Mouse (Mus musculus) midbrain, embryonic 14.5 days (tissue): Measurements from ENCODE around the gene Gabrb1. TPM values are rescaled to one million over a fixed set of nuclear protein-coding genes. Genes with fewer than 3 reads are reported as not detected.

Experiments
- ATAC-seq: fragments of 200-750 bp; cut with Nextera tagmentation; 2 replicates; pipeline ENCODE4 v1.8.0; 2017; ENCODE audit warnings: moderate number of reproducible peaks, moderate library complexity; ENCODE audit not compliant: low FRiP score, low TSS enrichment
- DNase-seq: peaks from one replicate; pipeline ENCODE4 v3.0.0-alpha.2; 2015
- H3K27ac ChIP-seq: fragments of 300-500 bp; sonication (generic); replicated peaks from 2 replicates; pipeline ENCODE4 v1.5.1; 2014; ENCODE audit warnings: mild to moderate bottlenecking, low read depth, low read length, moderate library complexity
- H3K27me3 ChIP-seq: fragments of 300-500 bp; sonication (generic); 2 replicates; pipeline ENCODE4 v1.6.1; 2014; ENCODE audit warnings: low read length, control low read depth, mixed read lengths; ENCODE audit not compliant: control insufficient read depth, insufficient read depth
- H3K36me3 ChIP-seq: fragments of 300-500 bp; sonication (generic); 2 replicates; pipeline ENCODE4 v1.6.1; 2014; ENCODE audit warnings: low read length, control low read depth; ENCODE audit not compliant: control insufficient read depth, insufficient read depth
- H3K4me1 ChIP-seq: fragments of 300-500 bp; sonication (generic); 2 replicates; pipeline ENCODE4 v1.6.1; 2014; ENCODE audit warnings: mild to moderate bottlenecking, antibody characterized with exemption, low read length, control low read depth; ENCODE audit not compliant: control insufficient read depth, insufficient read depth
- H3K4me2 ChIP-seq: fragments of 300-500 bp; sonication (generic); 2 replicates; pipeline ENCODE4 v1.6.1; 2014; ENCODE audit warnings: mild to moderate bottlenecking, low read length, moderate library complexity
- H3K4me3 ChIP-seq: fragments of 300-500 bp; sonication (generic); replicated peaks from 2 replicates; pipeline ENCODE4 v1.5.1; 2014; ENCODE audit warnings: low read depth, low read length
- H3K9ac ChIP-seq: fragments of 300-500 bp; sonication (generic); replicated peaks from 2 replicates; pipeline ENCODE4 v1.6.1; 2014; ENCODE audit warnings: mild to moderate bottlenecking, low read length, moderate library complexity
- H3K9me3 ChIP-seq: fragments of 300-500 bp; sonication (generic); 2 replicates; pipeline ENCODE4 v1.6.1; 2016; ENCODE audit warnings: low read length, control low read depth, mixed read lengths; ENCODE audit not compliant: control insufficient read depth
- WGBS: fragments of 180-500 bp; shearing (Covaris S2); extraction: QIAGEN DNeasy Blood & Tissue Kit; methylation state at CpG from one replicate; pipeline ENCODE4 v1.1.7; 2014; 5-methylcytosine and 5-hydroxymethylcytosine counted together
- polyA plus RNA-seq: library from polyadenylated mRNA; unstranded; fragments of >200 nt; fragmentation: Nextera tagmentation; extraction: Ambion mirVana; gene quantifications from 2 replicates; pipeline ENCODE4 v1.2.1, GENCODE M21; 2014

Gene Gabrb1
- polyA plus RNA-seq, 1 experiment from 2014 or later, result 18.8 TPM

- H3K4me3 ChIP-seq, result peak within 1 kb of the TSS; percentile 61
- no peak within 1 kb of the TSS for H3K27ac ChIP-seq
- WGBS, result 2% methylated on average over 15 of the region's 15 CpGs
- no peaks in the 10 kb centered on the region for H3K9me3 ChIP-seq
- peaks cover 9% of the 10 kb centered on the region; the same call in 1 of the 2 replicates for H3K27me3 ChIP-seq
- H3K36me3 ChIP-seq, result no peaks in the 10 kb centered on the region
- peaks cover 5% of the 10 kb centered on the region; the same call in 1 of the 2 replicates for H3K4me1 ChIP-seq
- DNase-seq (no peak), ATAC-seq (peak; percentile 34; the same call in 1 of the 2 replicates)
- peak within 1 kb of the TSS; percentile 99 for H3K4me2 ChIP-seq
- H3K9ac ChIP-seq, result peak within 1 kb of the TSS; percentile 62
These were observed 193 bp downstream of the Gabrb1 start, which contains the start of gene Gabra4 for GRCm38 (mm10) chr5:71658115-71658497. TSS of gene Gabra4 (minus strand) at chr5:71658308.

DNA sequence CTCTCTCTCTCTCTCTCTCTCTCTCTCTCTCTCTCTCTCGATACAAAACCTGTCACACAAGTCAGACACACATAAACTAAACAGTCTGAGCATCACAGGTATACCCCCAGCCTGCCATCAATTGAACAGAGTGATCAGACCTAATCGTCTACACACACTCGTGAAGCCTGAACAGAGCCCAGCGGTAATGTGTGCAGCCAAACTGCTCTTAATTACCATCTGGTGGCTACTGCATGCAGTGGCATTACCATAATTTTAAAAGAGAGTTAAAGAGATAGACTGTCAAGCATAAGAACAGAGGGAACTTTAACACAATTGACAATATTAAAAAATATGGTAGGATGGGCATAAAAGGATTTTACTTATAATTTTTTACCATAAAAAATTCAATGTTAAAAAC is 7.7 kb downstream of the Gabrb1 start:
- no peak overlapping the region for H3K9ac ChIP-seq
- DNase-seq (peak; percentile 9), ATAC-seq (no peak)
- H3K4me2 ChIP-seq, result no peak overlapping the region
- no peak overlapping the region for H3K4me3 ChIP-seq
- no peak overlapping the region for H3K27ac ChIP-seq
- no peaks in the 10 kb centered on the region for H3K4me1 ChIP-seq
- 40% methylated on average over 4 of the region's 4 CpGs for WGBS
- H3K36me3 ChIP-seq, result no peaks in the 10 kb centered on the region
- H3K9me3 ChIP-seq, result no peaks in the 10 kb centered on the region
- no peaks in the 10 kb centered on the region for H3K27me3 ChIP-seq

GRCm38 (mm10) chr5:71699696-71700467 is 42.0 kb downstream of the Gabrb1 start:
- Histone ChIP-seq H3K4me1 (0 out of 2 replicates have a peak, but pooled peaks cover 4% of the 10 kb centered on the region), H3K27ac (no peak overlapping the region), H3K9ac (peak overlapping the region; percentile 54; the same call in 1 of the 2 replicates), H3K27me3 (no peaks in the 10 kb centered on the region), H3K4me3 (peak overlapping the region; percentile 53), H3K9me3 (no peaks in the 10 kb centered on the region), H3K36me3 (no peaks in the 10 kb centered on the region), H3K4me2 (peak overlapping the region; percentile 91)
- DNase-seq (peak; percentile 90), ATAC-seq (no peak)
- WGBS, result under 1% methylated on average over 19 of the region's 19 CpGs

- Histone ChIP-seq H3K27me3 (no peaks in the 10 kb centered on the region), H3K4me3 (peak overlapping the region; percentile 53), H3K4me2 (peak overlapping the region; percentile 91), H3K9me3 (no peaks in the 10 kb centered on the region), H3K36me3 (no peaks in the 10 kb centered on the region), H3K9ac (peak overlapping the region; percentile 54; the same call in 1 of the 2 replicates), H3K27ac (peak overlapping the region; percentile 32; the same call in 1 of the 2 replicates), H3K4me1 (0 out of 2 replicates have a peak, but pooled peaks cover 4% of the 10 kb centered on the region)
- ATAC-seq (peak; percentile 91), DNase-seq (peak; percentile 81)
- WGBS, result under 1% methylated on average over 46 of the region's 46 CpGs
These were observed 42.8 kb downstream of the Gabrb1 start for GRCm38 (mm10) chr5:71700468-71701272.

GRCm38 (mm10) chr5:71701273-71701614 is 43.3 kb downstream of the Gabrb1 start:
- peak overlapping the region; percentile 53 for H3K4me3 ChIP-seq
- ATAC-seq (peak; percentile 73; the same call in 1 of the 2 replicates), DNase-seq (no peak)
- H3K9me3 ChIP-seq, result no peaks in the 10 kb centered on the region
- WGBS, result 2% methylated on average over 6 of the region's 6 CpGs
- no peak overlapping the region for H3K27ac ChIP-seq
- H3K36me3 ChIP-seq, result no peaks in the 10 kb centered on the region
- H3K4me2 ChIP-seq, result peak overlapping the region; percentile 91
- H3K27me3 ChIP-seq, result no peaks in the 10 kb centered on the region
- 0 out of 2 replicates have a peak, but pooled peaks cover 4% of the 10 kb centered on the region for H3K4me1 ChIP-seq
- peak overlapping the region; percentile 54; the same call in 1 of the 2 replicates for H3K9ac ChIP-seq

DNA sequence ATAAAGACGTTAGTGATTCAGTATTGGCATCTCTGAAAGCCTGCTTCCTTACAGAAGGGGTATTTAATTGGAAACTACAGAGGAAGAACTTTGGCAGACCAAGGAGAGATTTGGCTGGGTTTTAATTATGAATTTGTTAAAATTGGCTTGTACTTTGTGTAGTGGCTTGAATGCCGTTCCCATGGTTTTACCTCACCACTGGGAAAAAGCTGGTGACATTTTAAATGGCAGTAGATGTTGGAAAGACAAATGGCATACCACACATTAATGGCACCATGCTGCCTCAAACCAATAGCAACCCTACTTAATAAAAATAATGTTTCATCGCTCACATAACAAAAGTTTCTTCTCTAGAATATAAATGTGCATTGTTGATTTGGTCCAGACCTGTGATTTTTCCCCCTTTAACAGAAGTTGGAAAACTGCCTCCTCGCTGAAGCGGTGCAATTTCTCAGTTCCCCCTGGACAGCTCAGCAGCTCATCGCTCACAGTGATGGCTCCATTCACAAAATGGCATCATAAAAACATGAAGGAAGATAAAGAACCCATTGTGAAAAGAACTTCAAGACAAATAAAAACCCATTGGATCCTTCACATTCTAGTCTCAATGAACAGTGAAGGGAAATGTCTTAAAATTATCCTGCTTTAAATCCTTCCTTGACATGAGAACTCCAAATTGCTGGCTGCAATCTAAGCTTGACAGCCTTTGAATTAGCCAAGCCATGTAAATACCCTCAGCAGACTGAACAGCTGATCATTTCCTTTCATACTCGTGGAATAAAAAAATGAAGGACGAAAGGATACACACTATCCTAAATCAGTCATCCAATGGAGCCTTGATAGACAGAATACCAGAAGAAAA is 75.2 kb downstream of the Gabrb1 start:
- Histone ChIP-seq H3K4me2 (no peak overlapping the region), H3K4me1 (no peaks in the 10 kb centered on the region), H3K9ac (no peak overlapping the region), H3K27me3 (no peaks in the 10 kb centered on the region), H3K27ac (no peak overlapping the region), H3K36me3 (no peaks in the 10 kb centered on the region), H3K4me3 (no peak overlapping the region), H3K9me3 (no peaks in the 10 kb centered on the region)
- WGBS, result 83% methylated on average over 8 of the region's 8 CpGs
- ATAC-seq (no peak), DNase-seq (no peak)

DNA sequence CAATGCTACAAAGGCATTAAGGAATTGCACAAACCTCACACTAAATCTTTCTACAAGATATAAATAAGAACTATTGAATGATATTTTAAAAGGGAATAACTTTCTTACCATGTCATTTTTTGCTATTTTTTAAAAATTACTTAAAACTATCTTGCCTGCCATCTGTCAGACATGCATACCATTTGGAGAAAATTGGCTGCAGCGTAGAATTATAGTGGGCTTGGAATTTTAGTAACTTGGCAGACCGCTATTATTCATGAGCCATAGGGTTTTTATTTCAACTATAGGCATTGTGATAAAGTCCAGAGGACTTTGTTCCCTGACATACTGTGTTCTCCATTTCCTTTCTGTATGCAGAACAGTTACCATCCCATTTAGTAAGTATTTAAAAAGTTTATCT is 89.5 kb downstream of the Gabrb1 start:
- H3K9me3 ChIP-seq, result no peaks in the 10 kb centered on the region
- H3K27me3 ChIP-seq, result no peaks in the 10 kb centered on the region
- H3K36me3 ChIP-seq, result no peaks in the 10 kb centered on the region
- H3K4me2 ChIP-seq, result no peak overlapping the region
- no peak overlapping the region for H3K9ac ChIP-seq
- DNase-seq (no peak), ATAC-seq (no peak)
- no peak overlapping the region for H3K27ac ChIP-seq
- H3K4me3 ChIP-seq, result no peak overlapping the region
- WGBS, result 88% methylated on average over 2 of the region's 2 CpGs
- no peaks in the 10 kb centered on the region for H3K4me1 ChIP-seq

GRCm38 (mm10) chr5:71753966-71754365 is 96.1 kb downstream of the Gabrb1 start:
- WGBS, result 83% methylated on average over 5 of the region's 5 CpGs
- Histone ChIP-seq H3K36me3 (no peaks in the 10 kb centered on the region), H3K9ac (no peak overlapping the region), H3K27ac (no peak overlapping the region), H3K4me1 (no peaks in the 10 kb centered on the region), H3K27me3 (no peaks in the 10 kb centered on the region), H3K4me2 (no peak overlapping the region), H3K9me3 (no peaks in the 10 kb centered on the region), H3K4me3 (no peak overlapping the region)
- no peak for ATAC-seq
- no peak for DNase-seq
